Mouse (Mus musculus): ENCODE results near the gene Chst8. TPM values are rescaled to one million over a fixed set of nuclear protein-coding genes. Genes with fewer than 3 reads are reported as not detected.

Chst8 gene
- polyA plus RNA-seq, 1 experiment from 2014 or later, result 4.4 TPM

GRCm38 (mm10) chr7:34699888-34700287 is 112.6 kb downstream of the Chst8 start:
- Histone ChIP-seq H3K27me3 (peaks cover 23% of the 10 kb centered on the region), H3K27ac (no peak overlapping the region), H3K4me2 (no peak overlapping the region), H3K9me3 (no peaks in the 10 kb centered on the region), H3K4me3 (no peak overlapping the region), H3K4me1 (peaks cover 7% of the 10 kb centered on the region; the same call in 1 of the 2 replicates), H3K9ac (no peak overlapping the region), H3K36me3 (no peaks in the 10 kb centered on the region)
- WGBS, result 66% methylated on average over 3 of the region's 3 CpGs
- no peak for ATAC-seq (ENCODE audit: borderline replicate concordance, extremely low read depth, low FRiP score, low TSS enrichment)

- H3K4me2 ChIP-seq, result no peak overlapping the region
- no peak for ATAC-seq (ENCODE audit: borderline replicate concordance, extremely low read depth, low FRiP score, low TSS enrichment)
- no peak overlapping the region for H3K27ac ChIP-seq
- H3K9ac ChIP-seq, result no peak overlapping the region
- no peaks in the 10 kb centered on the region for H3K9me3 ChIP-seq
- no peak overlapping the region for H3K4me3 ChIP-seq
- peaks cover 11% of the 10 kb centered on the region; the same call in 1 of the 2 replicates for H3K4me1 ChIP-seq
- H3K36me3 ChIP-seq, result no peaks in the 10 kb centered on the region
- peaks cover 23% of the 10 kb centered on the region for H3K27me3 ChIP-seq
- 60% methylated on average over 9 of the region's 9 CpGs for WGBS
These were observed 114.3 kb downstream of the Chst8 start for GRCm38 (mm10) chr7:34698221-34698620.

GRCm38 (mm10) chr7:34696086-34696485 is 116.4 kb downstream of the Chst8 start:
- H3K4me1 ChIP-seq, result peaks cover 15% of the 10 kb centered on the region; the same call in 1 of the 2 replicates
- no peak overlapping the region for H3K9ac ChIP-seq
- H3K4me3 ChIP-seq, result no peak overlapping the region
- no peaks in the 10 kb centered on the region for H3K9me3 ChIP-seq
- peaks cover 16% of the 10 kb centered on the region for H3K27me3 ChIP-seq
- WGBS, result 62% methylated on average over 9 of the region's 9 CpGs
- no peak for ATAC-seq (ENCODE audit: borderline replicate concordance, extremely low read depth, low FRiP score, low TSS enrichment)
- no peak overlapping the region for H3K4me2 ChIP-seq
- no peak overlapping the region for H3K27ac ChIP-seq
- H3K36me3 ChIP-seq, result no peaks in the 10 kb centered on the region

GRCm38 (mm10) chr7:34694898-34695297 is 117.6 kb downstream of the Chst8 start:
- Histone ChIP-seq H3K9ac (no peak overlapping the region), H3K4me2 (no peak overlapping the region), H3K4me3 (no peak overlapping the region), H3K4me1 (peaks cover 15% of the 10 kb centered on the region; the same call in 1 of the 2 replicates), H3K27ac (no peak overlapping the region), H3K36me3 (no peaks in the 10 kb centered on the region), H3K9me3 (no peaks in the 10 kb centered on the region), H3K27me3 (peaks cover 21% of the 10 kb centered on the region; the same call in 1 of the 2 replicates)
- 41% methylated on average over 9 of the region's 9 CpGs for WGBS
- ATAC-seq (ENCODE audit: borderline replicate concordance, extremely low read depth, low FRiP score, low TSS enrichment), result peak; percentile 89

GRCm38 (mm10) chr7:34693916-34694315 is 118.6 kb downstream of the Chst8 start:
- Histone ChIP-seq H3K4me1 (peaks cover 17% of the 10 kb centered on the region; the same call in 1 of the 2 replicates), H3K36me3 (no peaks in the 10 kb centered on the region), H3K9me3 (no peaks in the 10 kb centered on the region), H3K4me2 (no peak overlapping the region), H3K9ac (no peak overlapping the region), H3K4me3 (no peak overlapping the region), H3K27me3 (peaks cover 21% of the 10 kb centered on the region; the same call in 1 of the 2 replicates), H3K27ac (no peak overlapping the region)
- ATAC-seq (ENCODE audit: borderline replicate concordance, extremely low read depth, low FRiP score, low TSS enrichment), result no peak
- 94% methylated on average over 13 of the region's 13 CpGs for WGBS

DNA sequence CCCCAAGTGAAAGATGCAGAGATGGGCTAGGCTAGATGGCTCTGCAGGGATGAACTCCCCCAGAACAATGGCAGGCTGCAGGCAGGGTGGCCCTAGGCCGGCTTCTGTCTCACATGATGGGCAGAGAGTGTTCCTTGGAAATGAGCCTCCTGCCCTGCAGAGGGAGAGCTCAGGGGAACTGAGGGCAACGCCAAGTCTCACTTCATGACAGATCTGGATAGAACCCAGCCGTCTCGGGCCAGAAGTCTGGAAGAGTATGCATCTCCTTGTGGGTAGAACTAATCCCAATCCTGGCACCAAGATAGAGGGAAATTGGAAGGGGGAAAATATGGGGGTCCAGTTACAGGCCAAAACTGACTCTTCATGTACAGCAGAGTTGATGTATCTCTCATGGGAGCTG is 119.4 kb downstream of the Chst8 start:
- no peak for ATAC-seq (ENCODE audit: borderline replicate concordance, extremely low read depth, low FRiP score, low TSS enrichment)

GRCm38 (mm10) chr7:34690111-34690510 is 122.4 kb downstream of the Chst8 start:
- no peak overlapping the region for H3K4me3 ChIP-seq
- no peaks in the 10 kb centered on the region for H3K36me3 ChIP-seq
- ATAC-seq (ENCODE audit: borderline replicate concordance, extremely low read depth, low FRiP score, low TSS enrichment), result no peak
- H3K4me1 ChIP-seq, result peaks cover 14% of the 10 kb centered on the region; the same call in 1 of the 2 replicates
- H3K27me3 ChIP-seq, result peaks cover 43% of the 10 kb centered on the region
- H3K27ac ChIP-seq, result no peak overlapping the region
- 50% methylated on average over 13 of the region's 13 CpGs for WGBS
- H3K9me3 ChIP-seq, result no peaks in the 10 kb centered on the region
- H3K9ac ChIP-seq, result no peak overlapping the region
- no peak overlapping the region for H3K4me2 ChIP-seq

More for the DNA sequence above, 119.4 kb downstream of the Chst8 start:
- Histone ChIP-seq H3K36me3 (no peaks in the 10 kb centered on the region), H3K4me1 (peaks cover 19% of the 10 kb centered on the region; the same call in 1 of the 2 replicates), H3K9me3 (no peaks in the 10 kb centered on the region), H3K4me3 (no peak overlapping the region), H3K27ac (no peak overlapping the region), H3K9ac (no peak overlapping the region), H3K4me2 (no peak overlapping the region), H3K27me3 (peaks cover 27% of the 10 kb centered on the region)
- 60% methylated on average over 4 of the region's 4 CpGs for WGBS

DNA sequence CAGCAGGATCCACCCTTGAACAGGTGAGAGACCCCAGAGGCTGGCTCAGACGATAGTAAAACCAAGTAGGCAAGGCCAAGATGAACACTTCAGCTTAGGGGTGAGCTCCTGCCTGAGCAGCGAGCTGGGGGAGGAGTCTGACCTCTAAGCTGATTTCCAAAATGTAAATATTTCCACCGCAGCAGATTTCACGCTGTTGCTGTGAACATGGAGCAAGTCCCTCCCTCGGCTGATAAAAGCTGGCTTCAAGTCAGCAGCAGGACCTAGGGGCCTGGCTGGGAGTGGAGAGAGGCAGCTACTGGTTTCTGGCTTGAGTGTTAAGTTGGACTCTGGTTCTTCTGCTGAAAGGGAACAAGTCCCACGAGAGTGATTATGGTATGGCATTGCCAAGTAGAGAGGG is 123.5 kb downstream of the Chst8 start:
- no peak overlapping the region for H3K4me3 ChIP-seq
- no peak overlapping the region for H3K27ac ChIP-seq
- no peak overlapping the region for H3K9ac ChIP-seq
- no peak overlapping the region for H3K4me2 ChIP-seq
- 2% methylated on average over 6 of the region's 6 CpGs for WGBS
- peak; percentile 20; the same call in 1 of the 2 replicates for ATAC-seq (ENCODE audit: borderline replicate concordance, extremely low read depth, low FRiP score, low TSS enrichment)
- H3K36me3 ChIP-seq, result no peaks in the 10 kb centered on the region
- H3K27me3 ChIP-seq, result peaks cover 43% of the 10 kb centered on the region
- no peaks in the 10 kb centered on the region for H3K9me3 ChIP-seq
- peaks cover 14% of the 10 kb centered on the region; the same call in 1 of the 2 replicates for H3K4me1 ChIP-seq

DNA sequence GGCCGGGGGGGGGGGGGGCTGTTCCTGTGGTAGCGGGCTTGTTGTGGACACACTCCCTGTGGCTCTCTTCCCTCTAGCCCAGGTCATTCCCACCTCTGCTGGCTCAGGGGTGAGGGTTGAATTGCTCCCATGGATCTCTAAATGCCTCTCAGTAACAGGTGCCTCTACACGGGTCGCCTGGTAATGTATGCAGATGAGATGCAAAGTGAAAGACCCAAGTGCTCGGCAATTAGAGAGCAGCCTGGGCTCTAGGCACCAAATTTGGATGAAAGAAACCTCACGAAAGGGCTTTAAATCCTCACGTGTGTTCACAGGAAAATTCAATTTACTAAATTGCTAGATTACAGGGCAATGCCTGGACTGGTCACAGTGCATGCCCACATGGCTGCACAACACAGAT is 126.7 kb downstream of the Chst8 start:
- ATAC-seq (ENCODE audit: borderline replicate concordance, extremely low read depth, low FRiP score, low TSS enrichment), result no peak
- H3K9me3 ChIP-seq, result no peaks in the 10 kb centered on the region
- 46% methylated on average over 7 of the region's 7 CpGs for WGBS

DNA sequence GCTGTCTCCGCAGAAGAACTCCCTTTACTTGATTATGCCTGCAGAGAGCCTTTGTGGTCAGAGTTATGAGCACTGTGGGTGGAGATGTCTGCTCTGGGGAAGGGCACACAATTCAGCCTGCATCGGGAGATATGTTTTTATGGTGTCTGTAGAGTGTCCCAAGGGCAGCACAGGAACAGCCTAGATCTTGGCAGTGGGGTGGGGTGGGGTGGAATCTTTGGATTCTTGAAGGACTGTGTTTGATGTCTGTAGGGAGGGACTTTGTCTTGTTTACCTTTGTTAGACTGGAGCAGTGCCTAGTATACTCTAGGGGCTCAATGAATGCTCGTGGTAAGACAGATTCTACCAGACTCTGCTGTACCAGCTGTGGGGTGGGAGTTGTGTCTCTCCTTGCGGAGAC is 127.3 kb downstream of the Chst8 start:
- no peak overlapping the region for H3K9ac ChIP-seq
- no peak overlapping the region for H3K27ac ChIP-seq
- no peak overlapping the region for H3K4me3 ChIP-seq
- no peak overlapping the region for H3K4me2 ChIP-seq
- 60% methylated on average over 4 of the region's 4 CpGs for WGBS
- ATAC-seq (ENCODE audit: borderline replicate concordance, extremely low read depth, low FRiP score, low TSS enrichment), result no peak
- no peaks in the 10 kb centered on the region for H3K9me3 ChIP-seq
- H3K4me1 ChIP-seq, result peaks cover 4% of the 10 kb centered on the region; the same call in 1 of the 2 replicates
- H3K36me3 ChIP-seq, result no peaks in the 10 kb centered on the region
- H3K27me3 ChIP-seq, result peaks cover 57% of the 10 kb centered on the region

More for the DNA sequence above, 126.7 kb downstream of the Chst8 start:
- no peak overlapping the region for H3K4me3 ChIP-seq
- H3K27me3 ChIP-seq, result peaks cover 58% of the 10 kb centered on the region
- H3K9ac ChIP-seq, result no peak overlapping the region
- no peak overlapping the region for H3K4me2 ChIP-seq
- peaks cover 4% of the 10 kb centered on the region; the same call in 1 of the 2 replicates for H3K4me1 ChIP-seq
- H3K36me3 ChIP-seq, result no peaks in the 10 kb centered on the region
- H3K27ac ChIP-seq, result no peak overlapping the region

- no peak overlapping the region for H3K27ac ChIP-seq
- H3K4me1 ChIP-seq, result no peaks in the 10 kb centered on the region
- no peaks in the 10 kb centered on the region for H3K9me3 ChIP-seq
- H3K9ac ChIP-seq, result no peak overlapping the region
- H3K4me2 ChIP-seq, result no peak overlapping the region
- no peak overlapping the region for H3K4me3 ChIP-seq
- 36% methylated on average over 15 of the region's 15 CpGs for WGBS
- H3K27me3 ChIP-seq, result peaks cover 35% of the 10 kb centered on the region
- H3K36me3 ChIP-seq, result no peaks in the 10 kb centered on the region
- no peak for ATAC-seq (ENCODE audit: borderline replicate concordance, extremely low read depth, low FRiP score, low TSS enrichment)
These were observed 131.6 kb downstream of the Chst8 start for GRCm38 (mm10) chr7:34680771-34681421.

- Histone ChIP-seq H3K9me3 (no peaks in the 10 kb centered on the region), H3K27me3 (peaks cover 41% of the 10 kb centered on the region), H3K36me3 (no peaks in the 10 kb centered on the region), H3K27ac (no peak overlapping the region), H3K4me1 (no peaks in the 10 kb centered on the region), H3K4me2 (no peak overlapping the region), H3K9ac (no peak overlapping the region), H3K4me3 (no peak overlapping the region)
- 50% methylated on average over 2 of the region's 2 CpGs for WGBS
- ATAC-seq (ENCODE audit: borderline replicate concordance, extremely low read depth, low FRiP score, low TSS enrichment), result no peak
These were observed 132.6 kb downstream of the Chst8 start for GRCm38 (mm10) chr7:34679886-34680285.
